Mouse (Mus musculus): ENCODE data around the gene Timd2. TPM values are rescaled to one million over a fixed set of nuclear protein-coding genes. Genes with fewer than 3 reads are reported as not detected.

Timd2 gene
- polyA plus RNA-seq (2014; fragmentation: Illumina TruSeq; extraction: RNeasy Lipid Tissue Mini Kit (QIAGEN cat#74804); ENCODE audit: insufficient read depth, low read depth, low replicate concordance), result not detected

GRCm38 (mm10) chr11:46706664-46707356 lies at the start of gene Timd2:
Timd2 (minus strand) TSS chr11:46707061.

DNA sequence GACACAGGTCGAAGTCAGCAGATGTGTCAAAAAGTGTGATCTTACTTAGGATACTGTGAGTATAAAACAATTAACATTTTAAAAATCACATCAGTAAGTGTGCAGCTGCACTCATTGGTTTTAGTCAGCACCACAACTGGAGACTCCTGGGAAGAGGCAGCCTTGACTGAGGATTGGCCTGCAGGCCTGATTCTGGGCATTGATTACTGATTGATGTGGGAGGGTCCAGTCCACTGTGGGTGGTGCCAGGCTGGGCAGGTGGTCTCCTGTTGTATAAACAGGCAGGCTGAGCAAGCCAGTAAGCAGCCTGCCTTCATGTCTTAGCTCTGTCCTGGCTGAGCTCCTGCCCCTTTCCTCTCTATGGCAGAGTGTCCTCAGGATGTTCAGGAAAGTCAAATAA lies 28.2 kb upstream of the Timd2 start, which contains the start of gene Havcr1:
Havcr1 (plus strand) TSS at position 5 of the 400 bp plus-strand sequence.

GRCm38 (mm10) chr11:46629211-46629795 lies 77.6 kb downstream of the Timd2 start, which contains the start of gene Dppa1:
Dppa1 (minus strand) TSS chr11:46629261.

Other genes starting within 250 kb of the Timd2 start
- not detected for gene Gm12169, start 182.8 kb downstream of the Timd2 start, polyA plus RNA-seq (2014; fragmentation: Illumina TruSeq; extraction: RNeasy Lipid Tissue Mini Kit (QIAGEN cat#74804); ENCODE audit: insufficient read depth, low read depth, low replicate concordance)
- gene BC053393, start 135.5 kb downstream of the Timd2 start, polyA plus RNA-seq (2014; fragmentation: Illumina TruSeq; extraction: RNeasy Lipid Tissue Mini Kit (QIAGEN cat#74804); ENCODE audit: insufficient read depth, low read depth, low replicate concordance), result not detected
- not detected for gene Dppa1, start 77.8 kb downstream of the Timd2 start, polyA plus RNA-seq (2014; fragmentation: Illumina TruSeq; extraction: RNeasy Lipid Tissue Mini Kit (QIAGEN cat#74804); ENCODE audit: insufficient read depth, low read depth, low replicate concordance)
- gene Havcr1, start 28.0 kb upstream of the Timd2 start, polyA plus RNA-seq (2014; fragmentation: Illumina TruSeq; extraction: RNeasy Lipid Tissue Mini Kit (QIAGEN cat#74804); ENCODE audit: insufficient read depth, low read depth, low replicate concordance), result 0.38 TPM
- 2.4 TPM for gene Timd4, start 103.7 kb upstream of the Timd2 start, polyA plus RNA-seq (2014; fragmentation: Illumina TruSeq; extraction: RNeasy Lipid Tissue Mini Kit (QIAGEN cat#74804); ENCODE audit: insufficient read depth, low read depth, low replicate concordance)

All from lung, adult 10 weeks (tissue).